Mouse (Mus musculus) hindbrain, embryonic 16.5 days (tissue): ENCODE data around the gene Ccr7. TPM values are rescaled to one million over a fixed set of nuclear protein-coding genes. Genes with fewer than 3 reads are reported as not detected.

Source experiments
- ATAC-seq: fragments of 200-750 bp; cut with Nextera tagmentation; 2 replicates; pipeline ENCODE4 v1.8.0; 2017; ENCODE audit warnings: moderate TSS enrichment, moderate library complexity
- H3K27ac ChIP-seq: fragments of 300-500 bp; sonication (generic); 2 replicates; pipeline ENCODE4 v1.5.1; 2014; ENCODE audit warnings: low read depth, mild to moderate bottlenecking, control low read depth, low read length, moderate library complexity
- H3K27me3 ChIP-seq: fragments of 300-500 bp; sonication (generic); replicated peaks from 2 replicates; pipeline ENCODE4 v1.6.1; 2014; ENCODE audit warnings: low read length; ENCODE audit not compliant: control insufficient read depth, insufficient read depth
- H3K36me3 ChIP-seq: fragments of 300-500 bp; sonication (generic); 2 replicates; pipeline ENCODE4 v1.6.1; 2014; ENCODE audit warnings: mild to moderate bottlenecking, low read length, moderate library complexity, mixed read lengths; ENCODE audit not compliant: control insufficient read depth, insufficient read depth
- H3K4me1 ChIP-seq: fragments of 300-500 bp; sonication (generic); 2 replicates; pipeline ENCODE4 v1.6.1; 2014; ENCODE audit warnings: low read depth, low read length; ENCODE audit not compliant: control insufficient read depth, insufficient read depth
- H3K4me2 ChIP-seq: fragments of 300-500 bp; sonication (generic); 2 replicates; pipeline ENCODE4 v1.6.1; 2014; ENCODE audit warnings: mild to moderate bottlenecking, low read length, control low read depth, moderate library complexity
- H3K4me3 ChIP-seq: fragments of 300-500 bp; sonication (generic); 2 replicates; pipeline ENCODE4 v1.5.1; 2014; ENCODE audit warnings: mild to moderate bottlenecking, low read length, control low read depth, moderate library complexity
- H3K9ac ChIP-seq: fragments of 300-500 bp; sonication (generic); 2 replicates; pipeline ENCODE4 v1.6.1; 2014; ENCODE audit warnings: low read depth, mild to moderate bottlenecking, control low read depth, low read length, moderate library complexity
- H3K9me3 ChIP-seq: fragments of 300-500 bp; sonication (generic); 2 replicates; pipeline ENCODE4 v1.6.1; 2014; ENCODE audit warnings: mild to moderate bottlenecking, low read length, moderate library complexity; ENCODE audit not compliant: control insufficient read depth
- WGBS: fragments of 180-500 bp; shearing (Covaris S2); extraction: QIAGEN DNeasy Blood & Tissue Kit; methylation state at CpG from one replicate; pipeline ENCODE4 v1.1.7; 2014; 5-methylcytosine and 5-hydroxymethylcytosine counted together
- polyA plus RNA-seq: library from polyadenylated mRNA; unstranded; fragments of >200 nt; fragmentation: Nextera tagmentation; extraction: Ambion mirVana; gene quantifications from 2 replicates; pipeline ENCODE4 v1.2.1, GENCODE M21; 2015

Gene Ccr7
- polyA plus RNA-seq, 1 experiment from 2014 or later: not detected

GRCm38 (mm10) chr11:99134266-99135046 lies 20.4 kb downstream of the Ccr7 start:
- Histone ChIP-seq H3K9ac (no peak overlapping the region), H3K36me3 (no peaks in the 10 kb centered on the region), H3K4me2 (no peak overlapping the region), H3K27ac (no peak overlapping the region), H3K9me3 (no peaks in the 10 kb centered on the region), H3K4me3 (no peak overlapping the region), H3K4me1 (peaks cover 10% of the 10 kb centered on the region), H3K27me3 (no peaks in the 10 kb centered on the region)
- no peak for ATAC-seq
- WGBS: 71% methylated on average over 15 of the region's 15 CpGs

DNA sequence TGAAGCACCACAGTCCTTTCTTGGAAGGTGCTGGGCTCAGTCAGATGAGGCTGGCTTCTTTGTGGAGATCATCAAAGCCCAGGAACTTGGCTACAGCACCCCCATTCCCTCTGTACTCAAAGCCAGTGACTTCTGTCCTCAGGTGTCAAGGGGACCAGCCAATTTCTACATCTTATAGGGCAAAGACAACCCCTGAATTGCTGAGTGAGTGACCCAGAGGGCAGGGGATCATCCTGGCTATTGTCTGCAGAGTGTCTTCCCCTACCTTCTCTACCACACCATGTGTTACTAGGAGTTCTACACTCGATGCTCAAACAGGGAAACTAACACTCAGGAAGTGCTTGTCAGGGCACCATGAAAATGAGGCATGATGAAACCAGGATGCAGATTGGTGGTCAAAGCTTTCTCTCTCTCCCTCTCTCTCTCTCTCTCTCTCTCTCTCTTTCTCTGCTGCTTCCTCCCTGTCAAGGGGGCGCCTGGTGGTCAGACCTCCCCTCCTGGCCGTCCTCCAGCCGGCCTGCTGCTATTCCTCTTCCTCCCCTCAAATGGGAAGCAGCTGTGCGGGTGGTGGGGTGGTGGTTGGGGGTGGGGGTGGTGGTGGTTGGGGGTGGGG lies 21.5 kb downstream of the Ccr7 start:
- H3K9ac ChIP-seq: no peak overlapping the region
- H3K36me3 ChIP-seq: no peaks in the 10 kb centered on the region
- no peak for ATAC-seq
- H3K4me1 ChIP-seq: peaks cover 10% of the 10 kb centered on the region
- H3K27ac ChIP-seq: no peak overlapping the region
- no peak overlapping the region for H3K4me3 ChIP-seq
- no peak overlapping the region for H3K4me2 ChIP-seq
- H3K27me3 ChIP-seq: no peaks in the 10 kb centered on the region
- WGBS: 36% methylated on average over 5 of the region's 5 CpGs
- H3K9me3 ChIP-seq: no peaks in the 10 kb centered on the region

DNA sequence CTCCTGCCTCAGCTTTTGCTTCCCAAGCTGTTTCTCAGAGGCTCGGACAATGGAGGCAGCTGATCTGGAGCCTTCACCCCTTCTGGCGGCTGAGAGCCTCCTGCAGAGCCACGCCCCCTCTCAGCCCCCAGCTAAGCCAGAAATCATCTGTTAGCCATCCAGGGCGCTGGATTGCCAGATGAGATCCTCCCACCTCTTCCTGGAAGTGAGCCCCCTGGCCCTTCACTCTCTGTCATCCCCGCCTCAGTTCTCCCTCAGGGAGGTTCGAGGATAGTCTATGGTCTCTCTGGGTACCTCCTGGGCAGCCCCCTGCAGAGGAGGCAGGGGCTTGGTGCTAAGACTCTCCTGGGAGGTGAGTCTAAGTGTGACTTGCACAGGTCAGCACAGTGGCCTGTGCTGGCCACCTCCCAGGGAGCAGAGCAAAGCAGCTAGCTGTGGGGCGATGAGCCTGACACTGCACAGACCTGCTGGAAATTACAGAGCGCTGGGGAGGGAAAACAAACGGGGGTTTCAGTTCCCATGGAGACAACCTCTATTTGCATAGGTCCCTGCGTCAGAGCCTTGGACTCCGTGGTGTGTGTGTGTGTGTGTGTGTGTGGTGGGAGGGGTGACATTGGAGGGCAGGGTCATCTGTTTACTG lies 22.7 kb downstream of the Ccr7 start:
- Histone ChIP-seq H3K36me3 (no peaks in the 10 kb centered on the region), H3K9me3 (no peaks in the 10 kb centered on the region), H3K4me3 (0 out of 2 replicates have a peak overlapping the region, but pooled peaks have one; percentile 7), H3K27me3 (no peaks in the 10 kb centered on the region), H3K27ac (no peak overlapping the region), H3K4me2 (peak overlapping the region; percentile 41), H3K4me1 (peaks cover 10% of the 10 kb centered on the region), H3K9ac (peak overlapping the region; percentile 24; the same call in 1 of the 2 replicates)
- 5% methylated on average over 11 of the region's 11 CpGs for WGBS
- peak; percentile 82 for ATAC-seq

- no peaks in the 10 kb centered on the region for H3K27me3 ChIP-seq
- WGBS: 45% methylated on average over 12 of the region's 12 CpGs
- no peak overlapping the region for H3K27ac ChIP-seq
- H3K4me2 ChIP-seq: no peak overlapping the region; the same call in 1 of the 2 replicates
- H3K9ac ChIP-seq: no peak overlapping the region
- no peaks in the 10 kb centered on the region for H3K36me3 ChIP-seq
- no peak for ATAC-seq
- H3K4me1 ChIP-seq: peaks cover 10% of the 10 kb centered on the region
- H3K4me3 ChIP-seq: no peak overlapping the region
- no peaks in the 10 kb centered on the region for H3K9me3 ChIP-seq
Measured at GRCm38 (mm10) chr11:99131463-99131840, 23.4 kb downstream of the Ccr7 start.

DNA sequence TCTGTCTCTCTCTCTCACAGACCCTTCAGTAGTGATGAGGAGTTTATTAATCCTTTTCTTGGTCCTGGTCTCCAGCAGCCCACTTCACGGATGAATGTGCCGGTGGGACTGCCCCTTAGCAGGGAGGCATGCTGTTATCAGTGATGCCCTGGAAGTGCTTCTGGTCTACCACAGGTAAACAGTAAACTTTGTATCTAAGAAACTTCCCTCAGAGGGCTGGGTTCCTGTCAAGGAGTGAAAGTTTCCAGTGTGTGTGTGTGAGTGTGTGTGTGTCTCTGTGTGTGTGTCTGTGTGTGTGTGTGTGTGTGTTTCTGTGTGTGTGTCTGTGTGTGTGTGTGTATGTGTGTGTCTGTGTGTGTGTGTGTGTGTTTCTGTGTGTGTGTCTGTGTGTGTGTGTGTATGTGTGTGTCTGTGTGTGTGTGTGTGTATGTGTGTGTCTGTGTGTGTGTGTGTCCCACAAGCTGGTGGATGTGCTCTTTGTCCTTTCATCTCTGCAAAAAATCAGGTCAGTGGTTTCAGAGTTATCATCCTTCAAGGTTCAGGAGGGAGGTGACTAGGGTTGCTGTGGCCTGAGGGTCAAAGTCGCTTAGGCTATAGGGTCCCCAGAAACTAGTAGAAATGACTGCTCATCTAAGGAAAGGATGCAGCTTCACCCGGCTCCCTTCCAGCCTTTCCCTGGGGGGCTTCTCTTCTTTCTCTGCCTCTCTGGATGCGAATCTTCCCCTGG lies 24.0 kb downstream of the Ccr7 start:
- whole genome bisulfite sequencing: 49% methylated on average over 5 of the region's 5 CpGs
- H3K4me1 ChIP-seq: peaks cover 10% of the 10 kb centered on the region
- no peaks in the 10 kb centered on the region for H3K36me3 ChIP-seq
- ATAC-seq: no peak
- H3K27ac ChIP-seq: no peak overlapping the region
- no peak overlapping the region for H3K9ac ChIP-seq
- H3K4me2 ChIP-seq: no peak overlapping the region
- no peaks in the 10 kb centered on the region for H3K9me3 ChIP-seq
- H3K27me3 ChIP-seq: no peaks in the 10 kb centered on the region
- no peak overlapping the region for H3K4me3 ChIP-seq

DNA sequence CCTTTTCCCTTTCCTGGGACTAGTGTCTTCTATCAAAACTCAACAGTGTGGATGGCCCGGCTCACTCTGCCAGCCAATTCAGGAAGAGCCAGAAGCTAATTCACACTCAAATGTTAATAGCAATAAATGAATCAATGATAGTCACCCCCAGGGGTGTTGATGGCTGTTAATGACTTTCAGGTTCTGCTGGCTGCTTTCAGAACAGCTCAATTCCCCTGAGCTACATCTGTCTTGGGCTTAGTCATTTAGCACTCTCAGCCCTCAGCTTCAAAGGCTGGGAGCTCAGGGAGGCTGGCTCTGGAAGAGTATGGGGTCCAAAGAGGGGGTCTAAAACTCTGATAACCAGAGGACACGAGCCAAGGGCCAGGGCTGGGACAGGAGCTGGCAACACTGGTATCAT lies 25.6 kb downstream of the Ccr7 start:
- H3K4me3 ChIP-seq: no peak overlapping the region
- peaks cover 10% of the 10 kb centered on the region for H3K4me1 ChIP-seq
- no peak for ATAC-seq
- H3K27me3 ChIP-seq: no peaks in the 10 kb centered on the region
- 56% methylated on average over 2 of the region's 2 CpGs for WGBS
- H3K4me2 ChIP-seq: no peak overlapping the region
- H3K9ac ChIP-seq: no peak overlapping the region
- H3K36me3 ChIP-seq: no peaks in the 10 kb centered on the region
- H3K9me3 ChIP-seq: no peaks in the 10 kb centered on the region
- H3K27ac ChIP-seq: no peak overlapping the region

DNA sequence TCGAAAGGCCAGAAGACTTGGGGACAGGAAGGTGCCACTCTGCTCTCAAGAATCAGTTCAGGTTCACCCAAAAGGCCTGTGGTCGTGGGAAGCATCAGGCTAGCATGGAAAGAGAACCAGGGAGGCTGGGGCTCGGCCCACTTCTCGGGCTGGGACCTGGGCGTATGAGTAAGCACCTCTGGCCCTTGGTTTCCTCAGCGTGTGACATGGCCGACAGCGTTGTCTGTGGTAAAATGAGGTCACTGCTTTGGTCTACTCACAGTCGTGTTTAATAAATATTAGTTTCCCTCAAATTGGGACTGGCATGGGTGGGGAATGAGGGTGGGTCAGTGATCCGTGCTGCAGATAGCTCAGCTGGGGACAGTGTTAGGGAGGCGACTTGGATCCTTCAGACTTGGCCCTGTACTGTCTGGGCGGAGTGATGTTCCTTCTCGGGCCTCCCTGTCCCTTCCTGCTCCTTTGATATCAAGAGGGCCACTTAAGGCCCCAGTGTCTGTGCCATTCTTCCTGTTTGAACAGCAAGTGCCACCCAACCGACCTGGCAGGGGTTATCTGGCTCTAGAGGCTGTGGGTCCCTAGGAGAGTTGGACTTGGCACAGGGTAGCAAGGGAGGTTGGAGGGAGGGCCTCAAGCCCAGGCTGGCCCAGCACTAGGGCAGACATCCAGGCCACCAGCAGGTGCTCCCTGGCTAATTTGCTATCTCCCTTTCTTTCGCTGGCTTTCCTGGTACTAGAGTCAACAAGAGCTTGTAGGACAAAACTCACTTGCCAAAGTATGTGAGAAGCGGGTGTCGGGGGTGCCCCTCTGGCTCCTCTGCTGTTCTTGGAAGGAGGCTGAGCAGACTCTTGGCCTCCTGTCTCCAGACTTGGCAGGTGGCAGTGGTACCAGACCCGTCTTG lies 26.8 kb downstream of the Ccr7 start:
- no peak for ATAC-seq
- Histone ChIP-seq H3K4me2 (no peak overlapping the region), H3K4me1 (peaks cover 10% of the 10 kb centered on the region), H3K27me3 (no peaks in the 10 kb centered on the region), H3K9me3 (no peaks in the 10 kb centered on the region), H3K36me3 (no peaks in the 10 kb centered on the region), H3K4me3 (no peak overlapping the region), H3K27ac (no peak overlapping the region), H3K9ac (no peak overlapping the region)
- WGBS: 86% methylated on average over 18 of the region's 18 CpGs

GRCm38 (mm10) chr11:99126482-99127253 lies 28.2 kb downstream of the Ccr7 start:
- Histone ChIP-seq H3K36me3 (no peaks in the 10 kb centered on the region), H3K9ac (peak overlapping the region; percentile 48), H3K27me3 (no peaks in the 10 kb centered on the region), H3K4me3 (no peak overlapping the region), H3K9me3 (no peaks in the 10 kb centered on the region), H3K27ac (peak overlapping the region; percentile 33; the same call in 1 of the 2 replicates), H3K4me1 (peaks cover 1% of the 10 kb centered on the region), H3K4me2 (no peak overlapping the region)
- WGBS: 51% methylated on average over 5 of the region's 5 CpGs
- no peak for ATAC-seq
